Mouse (Mus musculus): ENCODE results near the gene Tmeff1. TPM values are rescaled to one million over a fixed set of nuclear protein-coding genes. Genes with fewer than 3 reads are reported as not detected.

Tmeff1 gene
- total and polyA plus RNA-seq, 2 experiments from 2014 or later, result 202 to 345 TPM

DNA sequence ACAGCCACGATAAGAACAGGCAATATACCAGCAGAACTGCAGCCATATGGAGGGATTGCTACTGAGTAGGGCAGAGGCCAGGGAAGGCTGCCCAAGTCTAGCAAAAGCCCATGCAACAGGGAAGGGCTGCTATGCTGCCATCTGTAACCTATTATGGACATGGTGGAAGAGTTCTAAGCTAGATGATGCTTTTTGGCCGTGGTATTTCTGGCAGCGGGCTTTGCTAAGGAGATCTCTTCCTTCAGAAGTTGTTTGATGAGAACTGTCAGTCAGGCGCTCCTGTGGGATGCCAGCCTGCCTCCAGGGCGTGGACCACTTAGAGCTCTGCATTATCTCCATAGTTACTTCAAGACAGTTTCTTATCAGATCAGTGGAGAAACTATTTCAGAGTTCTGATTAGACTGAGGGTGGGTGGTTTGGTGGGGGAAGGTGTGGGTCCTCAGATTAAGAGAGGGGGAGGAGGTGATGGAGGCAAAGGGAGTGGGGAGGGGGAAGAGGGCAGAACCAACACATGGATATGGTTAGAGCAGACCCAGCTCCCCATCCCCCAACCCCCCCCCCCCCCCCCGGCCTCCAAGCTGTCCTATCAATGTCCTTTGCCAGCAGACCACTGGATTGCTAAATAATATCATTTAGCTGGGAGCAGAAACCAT lies 36.5 kb upstream of the Tmeff1 start:
- Histone ChIP-seq H3K36me3 (ENCODE audit: insufficient read depth) (peaks cover 10% of the 10 kb centered on the region; the same call in 1 of the 2 replicates), H3K27me3 (ENCODE audit: insufficient read depth, low read length) (no peaks in the 10 kb centered on the region), H3K4me1 (ENCODE audit: insufficient read depth) (peaks cover 21% of the 10 kb centered on the region; the same call in 1 of the 2 replicates), H3K27ac (ENCODE audit: low read depth, low read length) (no peak overlapping the region), H3K4me2 (ENCODE audit: low read depth) (no peak overlapping the region), H3K4me3 (ENCODE audit: low read depth, low read length) (no peak overlapping the region), H3K9ac (no peak overlapping the region), H3K9me3 (ENCODE audit: low read length) (no peaks in the 10 kb centered on the region)
- TF ChIP-seq CTCF (IDR thresholded peaks at IDR 0.05; ENCODE audit: low read depth), result no peak
- ATAC-seq, result peak; percentile 34; the same call in 1 of the 2 replicates
- 51% methylated on average over 6 of the region's 6 CpGs for WGBS
- no peak for DNase-seq

DNA sequence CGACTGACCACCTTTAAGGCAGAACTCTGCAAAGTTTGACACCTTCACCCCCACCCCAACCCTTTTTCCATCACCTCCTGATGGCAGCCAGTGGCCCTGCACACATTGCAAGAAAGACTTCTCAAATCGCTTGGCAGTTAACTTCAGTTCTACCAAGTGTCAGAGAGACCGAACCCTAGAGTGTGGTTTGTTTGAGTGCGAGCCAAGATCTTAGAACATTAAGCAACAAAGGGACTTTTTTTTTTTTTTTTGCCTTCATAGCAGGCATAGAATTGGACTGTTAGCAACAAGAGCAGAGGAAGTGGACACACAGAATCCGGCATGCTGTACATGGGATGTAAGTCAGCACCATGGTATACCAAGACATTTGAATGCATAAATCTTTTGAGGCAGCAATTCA lies 35.3 kb upstream of the Tmeff1 start:
- ATAC-seq (no peak), DNase-seq (no peak)
- Histone ChIP-seq H3K9ac (no peak overlapping the region), H3K36me3 (ENCODE audit: insufficient read depth) (peaks cover 10% of the 10 kb centered on the region; the same call in 1 of the 2 replicates), H3K4me1 (ENCODE audit: insufficient read depth) (peaks cover 19% of the 10 kb centered on the region; the same call in 1 of the 2 replicates), H3K27ac (ENCODE audit: low read depth, low read length) (no peak overlapping the region), H3K4me3 (ENCODE audit: low read depth, low read length) (no peak overlapping the region), H3K27me3 (ENCODE audit: insufficient read depth, low read length) (no peaks in the 10 kb centered on the region), H3K4me2 (ENCODE audit: low read depth) (no peak overlapping the region), H3K9me3 (ENCODE audit: low read length) (no peaks in the 10 kb centered on the region)
- WGBS, result 57% methylated on average over 5 of the region's 5 CpGs
- no peak for TF ChIP-seq CTCF (IDR thresholded peaks at IDR 0.05; ENCODE audit: low read depth)

- no peak overlapping the region for H3K27ac ChIP-seq (ENCODE audit: low read depth, low read length)
- H3K4me1 ChIP-seq (ENCODE audit: insufficient read depth), result 0 out of 2 replicates have a peak, but pooled peaks cover 8% of the 10 kb centered on the region
- no peak for ATAC-seq
- no peak overlapping the region for H3K4me3 ChIP-seq (ENCODE audit: low read depth, low read length)
- no peak overlapping the region for H3K9ac ChIP-seq
- peaks cover 10% of the 10 kb centered on the region; the same call in 1 of the 2 replicates for H3K36me3 ChIP-seq (ENCODE audit: insufficient read depth)
- H3K9me3 ChIP-seq (ENCODE audit: low read length), result no peaks in the 10 kb centered on the region
- WGBS, result 85% methylated on average over 27 of the region's 27 CpGs
- no peak for TF ChIP-seq CTCF (IDR thresholded peaks at IDR 0.05; ENCODE audit: low read depth)
- H3K27me3 ChIP-seq (ENCODE audit: insufficient read depth, low read length), result no peaks in the 10 kb centered on the region
- no peak for DNase-seq
- H3K4me2 ChIP-seq (ENCODE audit: low read depth), result no peak overlapping the region
These were observed 32.4 kb upstream of the Tmeff1 start for GRCm38 (mm10) chr4:48552486-48553064.

DNA sequence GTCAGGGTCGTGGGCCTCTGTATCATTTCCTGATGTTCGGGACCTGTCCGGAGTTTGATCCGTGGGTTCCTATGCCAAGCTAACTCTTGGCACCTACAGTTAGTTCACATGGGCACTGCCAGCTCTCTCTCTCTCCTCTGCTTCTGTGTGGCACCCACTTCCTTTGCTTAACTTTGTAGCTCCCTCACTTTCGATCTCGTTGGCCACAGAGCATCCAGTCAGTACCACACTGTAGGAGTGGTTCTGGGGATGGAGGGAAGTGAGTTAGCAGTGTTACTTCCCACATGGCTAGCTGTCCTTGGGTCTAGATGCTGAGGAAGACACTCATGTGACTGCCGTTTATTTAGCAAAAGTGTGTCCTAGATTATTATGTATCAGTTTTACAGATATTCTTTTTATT lies 30.8 kb upstream of the Tmeff1 start:
- no peak overlapping the region for H3K4me2 ChIP-seq (ENCODE audit: low read depth)
- H3K9ac ChIP-seq, result no peak overlapping the region
- no peaks in the 10 kb centered on the region for H3K4me1 ChIP-seq (ENCODE audit: insufficient read depth)
- no peak for TF ChIP-seq CTCF (IDR thresholded peaks at IDR 0.05; ENCODE audit: low read depth)
- ATAC-seq (no peak), DNase-seq (no peak)
- WGBS, result 76% methylated on average over 7 of the region's 7 CpGs
- peaks cover 15% of the 10 kb centered on the region; the same call in 1 of the 2 replicates for H3K36me3 ChIP-seq (ENCODE audit: insufficient read depth)
- no peak overlapping the region for H3K27ac ChIP-seq (ENCODE audit: low read depth, low read length)
- no peaks in the 10 kb centered on the region for H3K9me3 ChIP-seq (ENCODE audit: low read length)
- H3K4me3 ChIP-seq (ENCODE audit: low read depth, low read length), result no peak overlapping the region
- H3K27me3 ChIP-seq (ENCODE audit: insufficient read depth, low read length), result no peaks in the 10 kb centered on the region

DNA sequence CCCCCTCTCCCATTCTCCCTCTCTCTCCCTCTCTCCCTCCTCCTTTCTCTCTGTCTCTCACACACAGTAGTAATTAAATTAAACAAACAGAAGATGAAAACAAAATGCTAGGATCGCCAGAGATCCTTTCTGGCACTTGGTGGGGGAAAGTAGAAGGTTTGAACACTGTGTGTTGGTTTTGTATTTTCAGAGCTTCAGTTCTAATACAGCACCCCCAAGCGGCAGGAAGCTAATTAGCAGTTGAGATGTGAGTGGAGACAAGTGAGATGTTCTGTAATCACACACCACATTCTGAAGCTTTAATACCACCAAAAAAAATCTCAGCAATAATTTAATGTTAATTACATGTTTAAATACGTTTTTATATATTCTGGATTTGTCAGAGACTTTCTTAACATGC lies 29.2 kb upstream of the Tmeff1 start:
- TF ChIP-seq CTCF (IDR thresholded peaks at IDR 0.05; ENCODE audit: low read depth), result peak; percentile 67
- Histone ChIP-seq H3K4me2 (ENCODE audit: low read depth) (no peak overlapping the region), H3K9ac (no peak overlapping the region), H3K4me1 (ENCODE audit: insufficient read depth) (no peaks in the 10 kb centered on the region), H3K27ac (ENCODE audit: low read depth, low read length) (no peak overlapping the region), H3K4me3 (ENCODE audit: low read depth, low read length) (no peak overlapping the region), H3K27me3 (ENCODE audit: insufficient read depth, low read length) (no peaks in the 10 kb centered on the region), H3K36me3 (ENCODE audit: insufficient read depth) (peaks cover 21% of the 10 kb centered on the region), H3K9me3 (ENCODE audit: low read length) (no peaks in the 10 kb centered on the region)
- 0 out of 2 replicates have a peak, but pooled peaks have one; percentile 48 for ATAC-seq
- WGBS, result 22% methylated on average over 3 of the region's 3 CpGs
- DNase-seq, result peak; percentile 51

DNA sequence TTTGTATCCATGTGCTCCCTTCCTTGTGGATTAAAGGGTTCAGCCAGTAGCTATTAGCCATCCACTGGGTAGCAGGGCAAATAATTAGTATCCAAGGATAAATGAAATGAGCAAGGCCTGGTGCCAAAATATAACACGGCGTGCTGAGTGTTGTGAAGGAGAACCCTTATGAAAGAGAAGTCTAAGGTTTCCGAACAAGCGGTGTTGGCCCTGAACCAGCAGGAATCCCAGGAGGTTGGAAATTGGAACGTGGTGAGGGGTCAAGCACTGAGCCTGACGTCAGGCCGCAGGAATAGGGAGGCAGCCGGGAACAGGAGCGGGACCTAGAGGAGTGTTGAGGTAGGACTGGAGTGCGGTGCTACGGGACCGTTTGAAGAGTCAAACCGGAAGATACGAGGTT lies 25.3 kb upstream of the Tmeff1 start:
- DNase-seq (no peak), ATAC-seq (no peak)
- H3K4me1 ChIP-seq (ENCODE audit: insufficient read depth), result no peaks in the 10 kb centered on the region
- H3K9ac ChIP-seq, result no peak overlapping the region
- no peaks in the 10 kb centered on the region for H3K27me3 ChIP-seq (ENCODE audit: insufficient read depth, low read length)
- no peak overlapping the region for H3K4me2 ChIP-seq (ENCODE audit: low read depth)
- 56% methylated on average over 14 of the region's 14 CpGs for WGBS
- TF ChIP-seq CTCF (IDR thresholded peaks at IDR 0.05; ENCODE audit: low read depth), result no peak
- peaks cover 22% of the 10 kb centered on the region for H3K36me3 ChIP-seq (ENCODE audit: insufficient read depth)
- no peaks in the 10 kb centered on the region for H3K9me3 ChIP-seq (ENCODE audit: low read length)
- no peak overlapping the region for H3K27ac ChIP-seq (ENCODE audit: low read depth, low read length)
- no peak overlapping the region for H3K4me3 ChIP-seq (ENCODE audit: low read depth, low read length)

GRCm38 (mm10) chr4:48561824-48562223 lies 23.1 kb upstream of the Tmeff1 start:
- no peaks in the 10 kb centered on the region for H3K4me1 ChIP-seq (ENCODE audit: insufficient read depth)
- 89% methylated on average over 8 of the region's 8 CpGs for WGBS
- no peak overlapping the region for H3K9ac ChIP-seq
- H3K27me3 ChIP-seq (ENCODE audit: insufficient read depth, low read length), result no peaks in the 10 kb centered on the region
- no peaks in the 10 kb centered on the region for H3K9me3 ChIP-seq (ENCODE audit: low read length)
- no peak for TF ChIP-seq CTCF (IDR thresholded peaks at IDR 0.05; ENCODE audit: low read depth)
- ATAC-seq (no peak), DNase-seq (no peak)
- no peak overlapping the region for H3K4me3 ChIP-seq (ENCODE audit: low read depth, low read length)
- H3K36me3 ChIP-seq (ENCODE audit: insufficient read depth), result peaks cover 22% of the 10 kb centered on the region
- H3K4me2 ChIP-seq (ENCODE audit: low read depth), result no peak overlapping the region
- no peak overlapping the region for H3K27ac ChIP-seq (ENCODE audit: low read depth, low read length)
